Mouse (Mus musculus): ENCODE data around the gene Zfp811.

GRCm38 (mm10) chr17:32771213-32771612, 38.5 kb downstream of the Zfp811 start:
- no peak for TF ChIP-seq CTCF (IDR thresholded peaks at IDR 0.05; ENCODE audit: low read depth, low read length)
- no peak for TF ChIP-seq POLR2AphosphoS5 (IDR thresholded peaks at IDR 0.05; ENCODE audit: insufficient replicate concordance, low read depth, low read length)
- no peak for TF ChIP-seq TAL1 (conservative IDR thresholded peaks at IDR 0.05; ENCODE audit: low read depth, low read length)
- no peak for TF ChIP-seq GATA1 (IDR thresholded peaks at IDR 0.05; ENCODE audit: borderline replicate concordance, low read length)
- no peak for TF ChIP-seq GATA2 (IDR thresholded peaks at IDR 0.05; ENCODE audit: borderline replicate concordance, low read depth, low read length)
